16 mouse cellular contexts compared by ENCODE assay signal in genomic region chr7:132425364-132425999, GRCm38 (mm10).
A peak's percentile ranks its signal among the peaks of the same experiment; 100 is the strongest.
DNase-seq lines count a peak whose midpoint lies in the region; ATAC-seq and TF ChIP-seq lines count a peak whose summit lies in the region.
"Had no signal": no experiment of that assay in that cellular context is flagged by ENCODE, and none has a peak within 500 bp of the region (broad histone marks: within the 10 kb centered on the region; RNA-seq: fewer than 3 reads in every experiment).

No protein-coding gene starts in this region.

- H3K9me3 ChIP-seq in lung, postnatal 0 days (ENCODE audit: low read length): no peaks in the 10 kb centered on the region
- H3K9me3 ChIP-seq in intestine, postnatal 0 days (ENCODE audit: control insufficient read depth): no peaks in the 10 kb centered on the region
- H3K9me3 ChIP-seq: forebrain, embryonic 12.5 days; heart, embryonic 15.5 days; limb, embryonic 15.5 days; stomach, embryonic 15.5 days had no signal

- no peak overlapping the region for H3K4me2 ChIP-seq in lung, postnatal 0 days (replicated peaks; ENCODE audit: low read depth, low read length)
- no peak overlapping the region for H3K4me2 ChIP-seq in intestine, postnatal 0 days (replicated peaks; ENCODE audit: low read depth)
- H3K4me2 ChIP-seq: forebrain, embryonic 12.5 days; heart, embryonic 15.5 days; limb, embryonic 15.5 days; stomach, embryonic 15.5 days had no signal

- no peaks in the 10 kb centered on the region for H3K79me3 ChIP-seq in C2C12 (ENCODE audit: low read depth)

- peak; percentile 28; the same call in 1 of the 2 replicates for TF ChIP-seq EP300 in lung, postnatal 0 days (IDR thresholded peaks at IDR 0.05)

- H3K79me2 ChIP-seq in C2C12 (ENCODE audit: control insufficient read depth, insufficient read depth): no peaks in the 10 kb centered on the region

- no peaks in the 10 kb centered on the region for H3K4me1 ChIP-seq in lung, postnatal 0 days (ENCODE audit: insufficient read depth, low read depth, low read length)
- no peaks in the 10 kb centered on the region; the same call in 1 of the 2 replicates for H3K4me1 ChIP-seq in intestine, postnatal 0 days (replicated peaks; ENCODE audit: control insufficient read depth, insufficient read depth, low read length)
- H3K4me1 ChIP-seq: limb, embryonic 15.5 days; stomach, embryonic 15.5 days had no signal

- H3K36me3 ChIP-seq in lung, postnatal 0 days (ENCODE audit: insufficient read depth, low read length): no peaks in the 10 kb centered on the region
- no peaks in the 10 kb centered on the region for H3K36me3 ChIP-seq in C2C12 (ENCODE audit: control insufficient read depth, insufficient read depth)
- H3K36me3 ChIP-seq in intestine, postnatal 0 days (ENCODE audit: control insufficient read depth, insufficient read depth): no peaks in the 10 kb centered on the region
- H3K36me3 ChIP-seq: forebrain, embryonic 12.5 days; heart, embryonic 15.5 days; limb, embryonic 15.5 days; stomach, embryonic 15.5 days had no signal

- peak; percentile 37 for DNase-seq in adrenal gland, adult 2 months
- DNase-seq in adrenal gland, postnatal 25 days: no peak
- no peak for DNase-seq in lung, postnatal 0 days (ENCODE audit: low spot score)
- no peak for DNase-seq in lung, postnatal 25 days (ENCODE audit: low spot score)
- no peak for DNase-seq in cerebellum, adult 8-10 months
- DNase-seq in yolk sac, embryonic 10.5 days (ENCODE audit: low spot score): no peak
- DNase-seq: cerebellum, adult 9-11 months; gastrocnemius, postnatal 36 days; lung, adult 2 months had no signal

- H3K4me3 ChIP-seq in lung, postnatal 0 days (ENCODE audit: low read depth, low read length): no peak overlapping the region
- H3K4me3 ChIP-seq in C2C12 (ENCODE audit: insufficient read depth, poor library complexity, severe bottlenecking): no peak overlapping the region
- H3K4me3 ChIP-seq in intestine, postnatal 0 days (ENCODE audit: low read depth, low read length): no peak overlapping the region
- H3K4me3 ChIP-seq: forebrain, embryonic 12.5 days; heart, embryonic 15.5 days; limb, embryonic 15.5 days; stomach, embryonic 15.5 days had no signal

- no peak overlapping the region for H3ac ChIP-seq in C2C12 (ENCODE audit: control insufficient read depth, insufficient read length, low read depth)

- no peak overlapping the region for H3K9ac ChIP-seq in lung, postnatal 0 days (replicated peaks; ENCODE audit: low read depth)
- no peak overlapping the region for H3K9ac ChIP-seq in intestine, postnatal 0 days (ENCODE audit: low read depth, low read length)
- H3K9ac ChIP-seq: forebrain, embryonic 12.5 days; heart, embryonic 15.5 days; limb, embryonic 15.5 days; stomach, embryonic 15.5 days had no signal

- WGBS in lung, postnatal 0 days: 64% methylated on average over 11 of the region's 11 CpGs
- WGBS in intestine, postnatal 0 days: 63% methylated on average over 11 of the region's 11 CpGs

- no peaks in the 10 kb centered on the region for H3K27me3 ChIP-seq in lung, postnatal 0 days (replicated peaks; ENCODE audit: insufficient read depth, low read length)
- no peaks in the 10 kb centered on the region for H3K27me3 ChIP-seq in C2C12 (ENCODE audit: control insufficient read depth, insufficient read depth, insufficient read length)
- H3K27me3 ChIP-seq in intestine, postnatal 0 days (replicated peaks; ENCODE audit: control insufficient read depth, insufficient read depth, low read length): no peaks in the 10 kb centered on the region
- H3K27me3 ChIP-seq: forebrain, embryonic 12.5 days; heart, embryonic 15.5 days; limb, embryonic 15.5 days; stomach, embryonic 15.5 days had no signal

- ATAC-seq in lung, postnatal 0 days: peak; percentile 65
- ATAC-seq in intestine, postnatal 0 days: peak; percentile 66; the same call in 1 of the 2 replicates

- H3K27ac ChIP-seq in lung, postnatal 0 days (ENCODE audit: low read length): no peak overlapping the region
- no peak overlapping the region for H3K27ac ChIP-seq in intestine, postnatal 0 days (ENCODE audit: low read depth, low read length)
- H3K27ac ChIP-seq: forebrain, embryonic 12.5 days; heart, embryonic 15.5 days; kidney, postnatal 0 days; limb, embryonic 15.5 days; stomach, embryonic 15.5 days had no signal

- no peak for TF ChIP-seq CTCF in lung, postnatal 0 days (IDR thresholded peaks at IDR 0.05)
- TF ChIP-seq CTCF in C2C12 (IDR thresholded peaks at IDR 0.05; ENCODE audit: control insufficient read depth, insufficient read depth, insufficient read length): no peak
- TF ChIP-seq CTCF in intestine, postnatal 0 days (IDR thresholded peaks at IDR 0.05; ENCODE audit: low read depth): no peak

TF ChIP-seq in C2C12, 6 proteins besides CTCF, POLR2A, EP300 and RAD21:
- TF ChIP-seq MYOG (IDR thresholded peaks at IDR 0.05; ENCODE audit: control insufficient read depth, extremely low read depth, insufficient read length): no peak
- peak; percentile 43 for TF ChIP-seq USF1 (IDR thresholded peaks at IDR 0.05; ENCODE audit: low read depth)
- TF ChIP-seq MAX (IDR thresholded peaks at IDR 0.05): peak; percentile 32
